Mouse (Mus musculus) urinary bladder, postnatal 25 days (tissue): ENCODE data around the gene Tma7.

ENCODE experiments used
- DNase-seq: peaks from one replicate; pipeline ENCODE4 v3.0.0; 2022; ENCODE audit warnings: low spot score

The Tma7 gene

GRCm38 (mm10) chr9:109041351-109041750, 41.0 kb downstream of the Tma7 start:
- no peak for DNase-seq

- no peak for DNase-seq
These were observed 41.5 kb downstream of the Tma7 start for GRCm38 (mm10) chr9:109040906-109041305.

GRCm38 (mm10) chr9:109040216-109040615, 42.2 kb downstream of the Tma7 start:
- no peak for DNase-seq

GRCm38 (mm10) chr9:109039681-109040080, 42.7 kb downstream of the Tma7 start:
- DNase-seq, result no peak

GRCm38 (mm10) chr9:109038901-109039364, 43.5 kb downstream of the Tma7 start:
- peak; percentile 51 for DNase-seq

GRCm38 (mm10) chr9:109038086-109038895, 44.1 kb downstream of the Tma7 start, which contains the start of gene Shisa5:
Shisa5 (plus strand) TSS chr9:109038565.
- DNase-seq, result peak; percentile 84

DNA sequence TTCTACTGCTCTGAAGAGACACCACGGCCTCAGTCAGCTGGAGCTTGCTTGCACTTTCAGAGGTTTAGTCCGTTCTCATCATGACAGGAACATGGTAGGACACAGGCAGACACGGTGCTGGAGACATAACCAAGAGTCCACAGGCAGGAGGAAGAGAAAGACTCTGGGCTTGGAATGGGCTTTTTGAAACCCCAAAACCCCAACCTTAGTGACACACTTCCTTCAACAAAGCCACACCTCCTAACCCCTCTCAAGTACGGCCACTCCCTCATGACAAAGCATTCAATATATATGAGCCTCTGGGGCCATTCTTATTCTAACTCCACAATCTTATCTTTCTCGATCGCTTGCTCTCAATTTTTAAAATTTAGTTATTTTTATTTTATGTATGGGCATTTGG, 50.0 kb downstream of the Tma7 start:
- no peak for DNase-seq

- no peak for DNase-seq
These were observed 50.7 kb downstream of the Tma7 start for GRCm38 (mm10) chr9:109031686-109032085.

DNA sequence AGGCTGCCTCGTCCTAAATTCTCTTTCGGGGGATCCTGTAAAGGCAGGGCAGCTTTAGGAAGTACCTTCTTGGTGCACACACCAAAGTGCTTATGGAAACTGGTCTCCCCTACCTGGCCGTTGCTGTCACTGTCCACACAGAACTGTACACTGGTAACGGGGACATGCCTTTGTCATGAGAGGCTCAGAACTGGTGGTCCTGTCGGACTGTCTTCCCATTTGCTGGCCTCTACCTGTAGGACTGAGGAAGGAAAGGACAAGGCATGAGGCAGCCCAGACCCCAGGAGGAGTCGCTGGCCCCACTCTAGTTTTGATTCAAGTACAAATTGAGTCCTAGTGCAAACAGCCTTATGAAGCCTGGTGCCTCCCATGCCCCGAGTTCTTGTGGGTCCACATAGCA, 51.4 kb downstream of the Tma7 start:
- no peak for DNase-seq

GRCm38 (mm10) chr9:109030312-109030711, 52.1 kb downstream of the Tma7 start:
- DNase-seq, result no peak

GRCm38 (mm10) chr9:109028919-109029318, 53.5 kb downstream of the Tma7 start:
- no peak for DNase-seq

- DNase-seq, result no peak
These were observed 54.0 kb downstream of the Tma7 start for GRCm38 (mm10) chr9:109028421-109028820.

- DNase-seq, result no peak
These were observed 54.9 kb downstream of the Tma7 start for GRCm38 (mm10) chr9:109027521-109027920.
